Mouse (Mus musculus): ENCODE data around the gene Fam118b.
A peak's percentile ranks its signal among the peaks of the same experiment; 100 is the strongest.

The Fam118b gene

GRCm38 (mm10) chr9:35194048-35194447 is 73.6 kb downstream of the Fam118b start:
- DNase-seq = no peak

- no peak for DNase-seq
Measured at GRCm38 (mm10) chr9:35192983-35193542, 74.5 kb downstream of the Fam118b start.

- DNase-seq = no peak
Measured at GRCm38 (mm10) chr9:35188700-35189099, 78.9 kb downstream of the Fam118b start.

- no peak for DNase-seq
Measured at GRCm38 (mm10) chr9:35187351-35187903, 80.2 kb downstream of the Fam118b start.

GRCm38 (mm10) chr9:35186430-35186829 is 81.2 kb downstream of the Fam118b start:
- no peak for DNase-seq

- no peak for DNase-seq
Measured at GRCm38 (mm10) chr9:35183359-35183758, 84.2 kb downstream of the Fam118b start.

GRCm38 (mm10) chr9:35182832-35183231 is 84.8 kb downstream of the Fam118b start:
- DNase-seq = no peak

- no peak for DNase-seq
Measured at GRCm38 (mm10) chr9:35176124-35176659, 91.4 kb downstream of the Fam118b start.

- peak; percentile 94 to 97 for DNase-seq
Measured at GRCm38 (mm10) chr9:35175251-35176123, 92.1 kb downstream of the Fam118b start, which contains the start of gene Dcps. Dcps (minus strand) TSS chr9:35176061.

GRCm38 (mm10) chr9:35173331-35173730 is 94.3 kb downstream of the Fam118b start:
- no peak for DNase-seq

- DNase-seq = no peak
Measured at GRCm38 (mm10) chr9:35170071-35170470, 97.5 kb downstream of the Fam118b start.
